Mouse (Mus musculus): ENCODE data around the gene Hadh.

Hadh gene

GRCm38 (mm10) chr3:131214841-131215240 is 57.1 kb downstream of the Hadh start:
- DNase-seq = peak; percentile 46

GRCm38 (mm10) chr3:131214060-131214658 is 57.7 kb downstream of the Hadh start:
- DNase-seq = no peak

- no peak for DNase-seq
Measured at GRCm38 (mm10) chr3:131212200-131212599, 59.7 kb downstream of the Hadh start.

GRCm38 (mm10) chr3:131208265-131208891 is 63.5 kb downstream of the Hadh start:
- no peak for DNase-seq

GRCm38 (mm10) chr3:131207846-131208245 is 64.1 kb downstream of the Hadh start:
- DNase-seq = no peak

GRCm38 (mm10) chr3:131202311-131202710 is 69.6 kb downstream of the Hadh start:
- no peak for DNase-seq

GRCm38 (mm10) chr3:131199590-131200288 is 72.2 kb downstream of the Hadh start:
- DNase-seq = no peak

- no peak for DNase-seq
Measured at GRCm38 (mm10) chr3:131198991-131199390, 72.9 kb downstream of the Hadh start.

- DNase-seq = no peak
Measured at GRCm38 (mm10) chr3:131196507-131197019, 75.3 kb downstream of the Hadh start.

GRCm38 (mm10) chr3:131196050-131196449 is 75.9 kb downstream of the Hadh start:
- no peak for DNase-seq

- no peak for DNase-seq
Measured at GRCm38 (mm10) chr3:131191454-131191853, 80.4 kb downstream of the Hadh start.

- DNase-seq = no peak
Measured at GRCm38 (mm10) chr3:131190671-131191367, 81.1 kb downstream of the Hadh start.

- no peak for DNase-seq
Measured at GRCm38 (mm10) chr3:131190239-131190638, 81.7 kb downstream of the Hadh start.

GRCm38 (mm10) chr3:131186193-131186592 is 85.7 kb downstream of the Hadh start:
- DNase-seq = no peak

Data from right cerebral cortex, postnatal 14 days (tissue).